Mouse (Mus musculus) heart, embryonic 15.5 days (tissue): ENCODE data around the gene F8a. TPM values are rescaled to one million over a fixed set of nuclear protein-coding genes. Genes with fewer than 3 reads are reported as not detected.
"Not testable (repeated sequence)": the region's sequence is repeated elsewhere in the genome, so short reads cannot be mapped to it uniquely, and the experiment has no call there.

Experiments used
- ATAC-seq: fragments of 200-750 bp; cut with Nextera tagmentation; replicated peaks from 2 replicates; pipeline ENCODE4 v1.8.0; 2017; ENCODE audit warnings: low read depth, moderate TSS enrichment; ENCODE audit not compliant: insufficient number of reproducible peaks, insufficient read depth, low FRiP score
- H3K27ac ChIP-seq: fragments of 300-500 bp; sonication (generic); 2 replicates; pipeline ENCODE4 v1.5.1; 2015; ENCODE audit warnings: mild to moderate bottlenecking, inconsistent platforms
- H3K27me3 ChIP-seq: fragments of 300-500 bp; sonication (generic); 2 replicates; pipeline ENCODE4 v1.6.1; 2015; ENCODE audit warnings: inconsistent platforms
- H3K36me3 ChIP-seq: fragments of 300-500 bp; sonication (generic); 2 replicates; pipeline ENCODE4 v1.6.1; 2015; ENCODE audit warnings: mild to moderate bottlenecking, inconsistent platforms
- H3K4me1 ChIP-seq: fragments of 300-500 bp; sonication (generic); replicated peaks from 2 replicates; pipeline ENCODE4 v1.6.1; 2015; ENCODE audit warnings: inconsistent platforms
- H3K4me2 ChIP-seq: fragments of 300-500 bp; sonication (generic); 2 replicates; pipeline ENCODE4 v1.6.1; 2015; ENCODE audit warnings: inconsistent platforms, mild to moderate bottlenecking, moderate library complexity
- H3K4me3 ChIP-seq: fragments of 300-500 bp; sonication (generic); 2 replicates; pipeline ENCODE4 v1.5.1; 2015; ENCODE audit warnings: mild to moderate bottlenecking, inconsistent platforms
- H3K9ac ChIP-seq: fragments of 300-500 bp; sonication (generic); 2 replicates; pipeline ENCODE4 v1.6.1; 2015; ENCODE audit warnings: mild to moderate bottlenecking, inconsistent platforms
- H3K9me3 ChIP-seq: fragments of 300-500 bp; sonication (generic); replicated peaks from 2 replicates; pipeline ENCODE4 v1.6.1; 2016; ENCODE audit warnings: inconsistent platforms
- WGBS: fragments of 180-500 bp; shearing (Covaris S2); methylation state at CpG from one replicate; pipeline ENCODE4 v1.1.7; 2015; ENCODE audit warnings: mixed read lengths; 5-methylcytosine and 5-hydroxymethylcytosine counted together
- polyA plus RNA-seq: library from polyadenylated mRNA; unstranded; fragments of >200 nt; fragmentation: Nextera tagmentation; extraction: Ambion mirVana; gene quantifications from 2 replicates; pipeline ENCODE4 v1.2.1, GENCODE M21; 2015

The F8a gene
- polyA plus RNA-seq, result 9.2 and 11.6 TPM in 2 replicates

GRCm38 (mm10) chrX:73227914-73228605 lies at the start of gene F8a:
TSS of gene F8a (plus strand) at chrX:73228291.
- peak within 1 kb of the TSS; percentile 89 for H3K4me2 ChIP-seq
- H3K27ac ChIP-seq, result peak within 1 kb of the TSS; percentile 96
- H3K4me3 ChIP-seq, result peak within 1 kb of the TSS; percentile 68
- peak within 1 kb of the TSS; percentile 67 for H3K9ac ChIP-seq
- no peaks in the 10 kb centered on the region for H3K4me1 ChIP-seq
- ATAC-seq, result peak; percentile 92
- H3K9me3 ChIP-seq, result no peaks in the 10 kb centered on the region
- H3K27me3 ChIP-seq, result no peaks in the 10 kb centered on the region
- H3K36me3 ChIP-seq, result no peaks in the 10 kb centered on the region
- WGBS, result 15% methylated on average over 39 of the region's 39 CpGs

DNA sequence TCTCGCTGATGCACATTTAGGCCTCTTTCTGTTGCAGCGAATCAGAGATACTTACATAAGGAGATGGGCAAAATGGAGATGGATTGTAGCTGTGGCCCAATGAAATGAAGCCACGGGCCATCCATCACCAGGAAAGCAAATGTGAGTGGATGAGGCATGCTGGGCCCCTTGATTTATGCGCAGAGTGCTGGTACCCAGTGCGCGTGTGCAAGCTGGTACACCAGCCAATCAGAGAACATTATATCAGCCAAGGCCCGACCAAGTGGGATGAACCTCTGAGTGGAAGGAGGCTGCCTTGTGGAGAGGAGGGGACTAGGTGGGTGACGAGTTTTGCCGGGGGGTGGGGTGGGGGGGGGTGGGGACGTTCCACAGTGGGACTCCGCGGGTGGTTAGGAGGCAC lies 36.2 kb upstream of the F8a start, which contains the start of gene Xlr3b:
Gene Xlr3b (plus strand): TSS at position 274 of the 400 bp plus-strand sequence.
- not testable (repeated sequence) for H3K9me3 ChIP-seq, ATAC-seq, H3K27ac ChIP-seq, H3K4me2 ChIP-seq, H3K4me1 ChIP-seq, H3K9ac ChIP-seq, H3K36me3 ChIP-seq, H3K4me3 ChIP-seq, H3K27me3 ChIP-seq
- 69% methylated on average over 11 of the region's 12 CpGs for WGBS

GRCm38 (mm10) chrX:73213819-73214564 lies 14.1 kb upstream of the F8a start, which contains the start of gene Xlr4b:
TSS of gene Xlr4b (plus strand) at chrX:73214333.
- not testable (repeated sequence) for ATAC-seq, H3K9ac ChIP-seq, H3K9me3 ChIP-seq, H3K4me3 ChIP-seq, H3K4me2 ChIP-seq, H3K27me3 ChIP-seq, H3K4me1 ChIP-seq, H3K36me3 ChIP-seq, H3K27ac ChIP-seq
- 73% methylated on average over 19 of the region's 19 CpGs for WGBS

DNA sequence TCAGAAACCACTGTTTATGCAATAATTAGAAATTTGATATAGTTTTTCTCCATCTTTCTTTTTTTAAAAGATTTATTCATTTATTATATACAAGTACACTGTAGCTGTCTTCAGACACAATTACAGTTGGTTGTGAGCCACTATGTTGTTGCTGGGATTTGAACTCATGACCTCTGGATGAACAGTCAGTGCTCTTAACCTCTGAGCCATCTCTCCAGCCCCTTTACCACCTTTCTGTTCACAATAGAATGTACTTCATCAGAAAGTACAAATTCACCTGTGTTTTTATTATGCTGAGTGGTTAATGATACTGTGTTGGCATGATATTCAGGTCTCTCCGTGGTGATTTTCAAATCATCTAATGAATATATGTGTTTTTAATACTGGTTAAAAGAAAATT lies 2.7 kb upstream of the F8a start:
- no peaks in the 10 kb centered on the region for H3K4me1 ChIP-seq
- no peaks in the 10 kb centered on the region for H3K9me3 ChIP-seq
- no peak overlapping the region for H3K4me3 ChIP-seq
- H3K9ac ChIP-seq, result no peak overlapping the region
- ATAC-seq, result no peak
- no peaks in the 10 kb centered on the region for H3K36me3 ChIP-seq
- H3K27ac ChIP-seq, result no peak overlapping the region
- WGBS, result 49% methylated on average over 1 of the region's 1 CpGs
- H3K27me3 ChIP-seq, result no peaks in the 10 kb centered on the region
- H3K4me2 ChIP-seq, result no peak overlapping the region

DNA sequence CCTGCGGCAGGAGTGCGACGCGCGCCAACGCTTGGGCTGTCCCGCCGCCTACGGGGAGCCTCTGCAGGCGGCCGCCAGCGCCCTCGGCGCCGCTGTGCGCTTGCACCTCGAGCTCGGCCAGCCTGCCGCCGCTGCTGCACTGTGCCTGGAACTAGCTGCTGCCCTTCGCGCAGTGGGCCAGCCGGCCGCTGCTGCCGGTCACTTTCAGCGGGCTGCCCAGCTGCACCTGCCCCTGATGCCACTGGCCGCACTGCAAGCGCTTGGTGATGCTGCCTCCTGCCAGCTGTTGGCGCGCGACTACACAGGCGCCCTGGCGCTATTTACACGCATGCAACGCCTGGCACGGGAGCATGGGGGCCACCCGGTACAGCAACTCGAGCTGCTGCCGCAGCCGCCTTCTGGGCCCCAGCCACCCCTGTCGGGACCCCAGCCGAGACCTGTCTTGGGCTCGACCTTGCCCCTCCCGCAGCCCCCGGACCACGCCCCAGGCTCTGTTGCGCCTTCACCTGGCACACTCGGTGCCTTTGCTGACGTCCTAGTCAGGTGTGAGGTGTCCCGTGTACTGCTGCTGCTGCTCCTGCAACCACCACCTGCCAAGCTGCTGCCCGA lies 619 bp downstream of the F8a start:
- Histone ChIP-seq H3K4me1 (no peaks in the 10 kb centered on the region), H3K9me3 (no peaks in the 10 kb centered on the region), H3K36me3 (no peaks in the 10 kb centered on the region), H3K4me3 (peak overlapping the region; percentile 68), H3K9ac (peak overlapping the region; percentile 67), H3K4me2 (peak overlapping the region; percentile 89), H3K27ac (peak overlapping the region; percentile 96), H3K27me3 (no peaks in the 10 kb centered on the region)
- peak; percentile 36 for ATAC-seq
- 15% methylated on average over 48 of the region's 51 CpGs for WGBS

- peak overlapping the region; percentile 67 for H3K9ac ChIP-seq
- H3K4me1 ChIP-seq, result no peaks in the 10 kb centered on the region
- peak overlapping the region; percentile 68 for H3K4me3 ChIP-seq
- 32% methylated on average over 3 of the region's 3 CpGs for WGBS
- H3K27ac ChIP-seq, result 0 out of 2 replicates have a peak overlapping the region, but pooled peaks have one; percentile 96
- no peaks in the 10 kb centered on the region for H3K9me3 ChIP-seq
- peak overlapping the region; percentile 89 for H3K4me2 ChIP-seq
- H3K36me3 ChIP-seq, result no peaks in the 10 kb centered on the region
- no peaks in the 10 kb centered on the region for H3K27me3 ChIP-seq
- ATAC-seq, result no peak
Measured at GRCm38 (mm10) chrX:73229288-73229687, 1.2 kb downstream of the F8a start.

GRCm38 (mm10) chrX:73242821-73243325 lies 14.8 kb downstream of the F8a start, which contains the start of gene Xlr4c:
TSS of gene Xlr4c (minus strand) at chrX:73243130.
- not testable (repeated sequence) for H3K9me3 ChIP-seq, H3K4me3 ChIP-seq, H3K27ac ChIP-seq, H3K9ac ChIP-seq, ATAC-seq, H3K36me3 ChIP-seq, H3K4me1 ChIP-seq, H3K27me3 ChIP-seq, H3K4me2 ChIP-seq
- WGBS, result 68% methylated on average over 14 of the region's 14 CpGs

DNA sequence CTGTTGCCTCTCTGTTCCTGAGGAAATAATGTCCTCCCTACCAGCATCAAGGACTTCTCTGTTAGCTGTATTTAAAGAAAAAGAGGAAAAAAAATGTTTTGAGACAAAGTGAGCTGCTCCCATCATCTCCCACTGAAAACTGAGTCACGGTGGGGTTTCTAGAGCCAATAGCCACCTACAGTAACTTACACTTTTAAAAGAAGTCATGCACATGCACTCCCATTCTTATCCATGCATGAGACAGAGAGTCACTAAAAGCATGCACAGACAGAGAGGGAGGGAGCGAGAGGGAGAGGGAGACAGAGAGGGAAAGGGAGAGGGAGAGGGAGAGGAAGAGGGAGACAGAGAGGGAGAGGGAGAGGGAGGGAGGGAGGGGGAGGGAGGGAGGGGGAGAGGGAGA lies 34.3 kb downstream of the F8a start:
- not testable (repeated sequence) for H3K9ac ChIP-seq
- WGBS, result 69% methylated on average over 1 of the region's 2 CpGs

GRCm38 (mm10) chrX:73265270-73265669 lies 37.2 kb downstream of the F8a start, which contains the start of gene Xlr3c:
TSS of gene Xlr3c (minus strand) at chrX:73265390.
- not testable (repeated sequence) for H3K4me2 ChIP-seq, H3K9me3 ChIP-seq, H3K4me3 ChIP-seq, H3K4me1 ChIP-seq, H3K27me3 ChIP-seq, H3K36me3 ChIP-seq, ATAC-seq, H3K27ac ChIP-seq, H3K9ac ChIP-seq
- WGBS, result 88% methylated on average over 14 of the region's 14 CpGs

More for the DNA sequence above, 34.3 kb downstream of the F8a start:
- H3K36me3 ChIP-seq, H3K4me1 ChIP-seq, H3K27me3 ChIP-seq, H3K9me3 ChIP-seq, H3K27ac ChIP-seq, H3K4me2 ChIP-seq, H3K4me3 ChIP-seq, ATAC-seq: not testable (repeated sequence)
